Mouse (Mus musculus) cortical plate, adult 2 months (tissue): ENCODE results near the gene Rsg1. TPM values are rescaled to one million over a fixed set of nuclear protein-coding genes. Genes with fewer than 3 reads are reported as not detected.

Source experiments
- H3K27ac ChIP-seq: fragments of 200-500 bp; 2 replicates; pipeline ENCODE4 v1.5.1; 2012; ENCODE audit warnings: low read length, control low read depth, inconsistent platforms; ENCODE audit not compliant: insufficient read depth
- H3K4me1 ChIP-seq: fragments of 200-500 bp; 2 replicates; pipeline ENCODE4 v1.6.1; 2011; ENCODE audit warnings: low read length; ENCODE audit not compliant: control insufficient read depth, insufficient read depth
- H3K4me3 ChIP-seq: fragments of 200-500 bp; 2 replicates; pipeline ENCODE4 v1.5.1; 2011; ENCODE audit warnings: mild to moderate bottlenecking, low read length, control low read depth; ENCODE audit not compliant: insufficient read depth
- CTCF ChIP-seq: fragments of 200-500 bp; IDR thresholded peaks from 2 replicates; pipeline ENCODE4 v1.5.1; 2011; ENCODE audit warnings: mild to moderate bottlenecking, control low read depth, low read length; ENCODE audit not compliant: insufficient read depth; ENCODE audit errors: extremely low read depth
- POLR2A ChIP-seq: fragments of 200-500 bp; IDR thresholded peaks from 2 replicates; pipeline ENCODE4 v1.6.1; 2011; ENCODE audit warnings: mild to moderate bottlenecking, low read length, control low read depth; ENCODE audit not compliant: insufficient read depth; ENCODE audit errors: extremely low read depth
- polyA plus RNA-seq: library from polyadenylated mRNA; depleted of rRNA; stranded (reverse); fragments of >200 nt; gene quantifications from 2 replicates; pipeline ENCODE4 v1.2.3, GENCODE M21; 2012; rRNA removed

Rsg1 gene
- polyA plus RNA-seq: 3.0 and 3.3 TPM in 2 replicates

DNA sequence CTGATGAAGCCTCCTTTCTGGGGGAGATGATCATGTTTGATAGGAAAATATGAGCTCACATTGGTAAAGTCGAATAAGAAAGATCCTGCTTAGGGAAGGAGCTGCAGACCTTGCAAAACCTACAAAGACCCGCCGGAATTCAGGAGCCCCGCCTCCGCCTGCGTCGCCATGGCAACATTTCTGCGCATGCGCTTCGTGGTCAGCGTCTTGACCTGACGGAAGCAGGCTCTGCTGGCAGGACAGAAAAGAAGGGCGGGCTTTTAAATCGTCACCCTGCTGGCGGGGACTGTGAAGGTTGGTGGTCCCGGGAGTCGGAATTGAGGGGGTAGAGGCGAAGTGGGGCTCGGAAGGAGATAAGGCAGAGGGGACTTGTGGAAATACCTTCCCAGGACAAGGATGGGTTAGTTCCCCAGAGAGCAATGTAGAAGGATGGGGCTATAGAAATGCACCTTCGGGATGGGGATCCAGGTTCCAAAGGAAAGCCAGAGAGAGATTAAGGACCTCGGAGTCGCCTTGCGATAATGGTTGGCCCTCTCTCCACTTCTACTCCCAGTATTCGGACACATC lies at the start of gene Rsg1:
Rsg1 (plus strand) TSS at position 187 of the 567 bp plus-strand sequence.
- TF ChIP-seq POLR2A: peak; percentile 42; the same call in 1 of the 2 replicates
- TF ChIP-seq CTCF: no peak

DNA sequence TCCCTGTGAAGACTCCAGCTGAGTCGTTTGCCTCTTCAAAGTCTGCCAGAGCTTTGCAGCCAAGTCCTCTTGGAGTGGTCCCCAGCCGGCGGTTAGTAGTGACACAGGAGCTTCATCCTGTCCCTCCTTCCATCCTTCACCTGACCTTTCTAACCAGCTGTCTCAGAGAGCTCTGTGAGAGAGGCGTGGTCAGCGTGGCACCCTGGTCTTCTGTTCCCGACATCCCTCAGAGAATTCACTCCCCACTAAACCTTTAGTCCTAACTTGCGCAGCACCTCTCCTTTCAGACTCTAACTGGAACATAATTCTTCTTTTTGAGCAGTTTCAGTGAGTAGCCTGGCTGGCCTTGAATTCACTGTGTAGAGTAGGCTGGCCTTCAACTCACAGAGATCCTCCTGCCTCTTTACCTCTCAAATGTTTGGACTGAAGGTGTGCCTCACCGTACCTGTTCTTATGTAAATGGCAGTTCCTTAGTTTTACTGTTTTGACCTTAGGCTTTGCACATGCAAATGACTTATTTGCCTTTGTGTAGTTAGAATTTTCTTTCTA lies 47.9 kb upstream of the Rsg1 start:
- Histone ChIP-seq H3K27ac (no peak overlapping the region), H3K4me3 (no peak overlapping the region), H3K4me1 (no peaks in the 10 kb centered on the region)
- TF ChIP-seq POLR2A: no peak
- TF ChIP-seq CTCF: no peak

More for the DNA sequence above, at the start of gene Rsg1:
- Histone ChIP-seq H3K4me3 (peak within 1 kb of the TSS; percentile 37), H3K4me1 (peaks cover 4% of the 10 kb centered on the region; the same call in 1 of the 2 replicates), H3K27ac (no peak within 1 kb of the TSS)

DNA sequence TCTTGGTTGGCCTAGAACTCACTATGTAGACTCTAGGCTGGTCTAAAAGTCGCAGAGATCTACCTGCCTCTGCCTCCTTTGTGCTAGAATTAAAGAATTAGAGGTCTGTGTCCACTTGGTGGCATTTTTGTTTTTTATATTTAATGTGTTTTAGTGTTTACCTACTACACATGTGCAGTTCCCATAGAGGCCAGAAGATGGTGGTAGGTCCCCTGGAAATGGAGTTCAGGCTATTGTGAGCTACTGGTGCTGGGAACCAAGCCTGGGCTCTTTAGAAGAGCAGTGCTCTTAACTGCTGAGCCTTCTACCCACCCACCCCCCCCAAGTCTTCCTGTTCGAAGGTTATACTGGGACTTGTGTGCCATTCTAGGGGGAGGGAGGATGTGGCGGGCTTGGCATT lies 46.6 kb upstream of the Rsg1 start:
- H3K27ac ChIP-seq: no peak overlapping the region

DNA sequence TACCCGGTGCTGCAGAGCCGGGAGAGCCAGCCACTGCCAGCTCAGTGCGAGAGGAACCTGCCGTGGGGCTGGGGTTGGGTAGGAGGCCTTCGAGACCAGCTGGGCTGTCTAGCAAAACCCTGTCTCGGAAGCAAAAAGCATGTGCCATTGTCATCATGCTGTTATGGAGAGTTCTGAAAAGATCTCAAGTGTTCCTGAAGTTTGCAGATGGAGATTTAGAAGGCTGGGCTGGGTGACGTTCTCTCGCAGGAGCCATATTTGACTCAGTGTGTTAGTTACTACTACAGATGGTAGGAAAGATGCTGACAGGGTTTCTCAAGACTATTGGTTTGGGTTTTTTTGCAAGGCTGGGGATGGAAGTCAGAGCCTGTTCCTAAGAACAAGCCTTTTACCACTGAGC lies 41.6 kb upstream of the Rsg1 start:
- Histone ChIP-seq H3K4me3 (no peak overlapping the region), H3K4me1 (peaks cover 13% of the 10 kb centered on the region), H3K27ac (no peak overlapping the region)
- TF ChIP-seq POLR2A (no peak), CTCF (no peak)

More for the DNA sequence above, 46.6 kb upstream of the Rsg1 start:
- TF ChIP-seq CTCF: no peak
- no peak for TF ChIP-seq POLR2A
- H3K4me1 ChIP-seq: no peaks in the 10 kb centered on the region
- H3K4me3 ChIP-seq: no peak overlapping the region

DNA sequence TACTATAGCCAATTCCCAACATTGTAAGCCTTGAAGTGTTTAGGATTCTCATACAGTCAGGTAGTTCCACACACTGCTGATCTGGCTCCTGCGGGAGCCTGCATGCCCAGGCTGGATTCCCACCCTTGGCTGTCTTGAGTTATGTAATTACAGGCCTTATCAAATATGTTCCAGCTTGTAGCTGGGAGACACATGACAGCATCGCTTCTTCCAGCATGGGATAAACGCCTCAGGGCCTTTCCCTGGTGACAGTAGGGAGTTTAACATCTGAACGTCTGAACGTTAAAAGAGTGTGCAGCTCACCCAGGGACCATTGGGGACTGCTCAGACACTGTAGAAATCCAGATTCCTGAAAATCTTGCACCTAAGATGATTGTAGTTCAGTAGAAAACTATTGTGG lies 38.0 kb upstream of the Rsg1 start:
- Histone ChIP-seq H3K4me1 (peaks cover 18% of the 10 kb centered on the region), H3K27ac (no peak overlapping the region), H3K4me3 (no peak overlapping the region)
- TF ChIP-seq POLR2A (no peak), CTCF (no peak)

DNA sequence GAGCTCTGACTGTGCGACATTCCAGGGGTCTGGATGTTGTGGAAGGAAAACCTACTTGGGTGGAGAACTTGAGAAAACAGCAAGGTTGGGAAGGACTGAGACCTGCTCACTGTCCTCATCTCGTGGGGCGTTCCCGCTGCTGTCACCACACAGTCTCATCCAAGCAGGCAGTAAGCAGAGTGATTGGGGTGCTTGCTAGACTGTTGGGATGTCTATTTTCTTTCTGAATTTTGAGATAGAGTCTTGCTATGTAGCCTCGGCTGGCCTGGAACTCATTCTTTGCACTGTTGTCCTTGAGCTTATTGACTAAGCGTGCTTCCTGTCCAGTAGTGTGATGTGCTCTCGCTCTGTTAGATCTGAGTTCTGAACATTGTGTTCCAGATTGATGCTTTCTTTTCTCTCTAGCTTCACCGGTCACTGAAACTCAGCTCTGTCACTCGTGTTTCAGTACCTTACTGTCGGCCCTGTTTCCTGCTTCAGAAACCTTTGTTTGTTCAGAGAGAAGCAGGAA lies 37.4 kb upstream of the Rsg1 start:
- TF ChIP-seq POLR2A (no peak), CTCF (no peak)
- Histone ChIP-seq H3K4me1 (peaks cover 18% of the 10 kb centered on the region), H3K27ac (peak overlapping the region; percentile 27; the same call in 1 of the 2 replicates), H3K4me3 (no peak overlapping the region)

DNA sequence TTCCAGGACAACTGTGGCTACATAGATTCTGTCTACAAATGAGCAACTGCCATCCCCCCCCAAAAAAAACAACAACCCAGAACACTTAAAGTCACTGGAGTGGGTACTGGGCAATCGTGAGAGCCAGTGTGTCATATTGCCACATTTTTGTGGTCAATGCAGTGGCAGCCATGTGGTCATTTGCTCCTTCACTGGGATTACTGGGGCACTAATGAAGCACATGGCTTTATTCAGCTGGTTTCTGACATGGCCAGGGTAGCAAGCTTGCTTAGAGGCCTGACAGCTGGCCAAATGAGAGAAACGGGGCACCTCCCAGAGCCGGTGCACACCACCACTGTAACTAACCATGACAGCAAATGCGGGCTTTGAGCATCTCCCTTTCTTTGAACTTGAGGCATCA lies 35.3 kb upstream of the Rsg1 start:
- TF ChIP-seq CTCF (no peak), POLR2A (no peak)
- Histone ChIP-seq H3K4me3 (no peak overlapping the region), H3K4me1 (peaks cover 12% of the 10 kb centered on the region), H3K27ac (no peak overlapping the region)

DNA sequence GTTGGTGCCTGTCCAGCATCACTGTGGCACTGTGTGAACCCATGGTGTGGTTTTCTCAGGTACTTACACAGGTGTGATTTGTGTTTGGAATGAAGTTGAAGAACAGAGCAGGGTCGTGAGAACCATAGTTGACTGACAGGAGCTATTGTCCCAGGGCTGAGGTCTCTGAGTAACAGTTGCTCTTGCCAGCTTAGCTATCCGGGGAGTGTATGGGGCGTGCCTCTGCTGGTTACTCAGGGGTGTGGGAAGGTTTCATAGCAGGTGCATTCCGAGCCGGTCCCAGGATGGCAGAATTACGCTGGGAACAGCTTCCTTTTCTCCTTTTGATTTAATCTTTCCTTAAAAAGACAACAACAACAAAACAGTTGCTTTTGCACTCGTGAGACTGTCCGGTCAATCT lies 32.9 kb upstream of the Rsg1 start:
- TF ChIP-seq POLR2A (no peak), CTCF (no peak)
- no peak overlapping the region for H3K27ac ChIP-seq
- peaks cover 9% of the 10 kb centered on the region for H3K4me1 ChIP-seq
- no peak overlapping the region for H3K4me3 ChIP-seq

DNA sequence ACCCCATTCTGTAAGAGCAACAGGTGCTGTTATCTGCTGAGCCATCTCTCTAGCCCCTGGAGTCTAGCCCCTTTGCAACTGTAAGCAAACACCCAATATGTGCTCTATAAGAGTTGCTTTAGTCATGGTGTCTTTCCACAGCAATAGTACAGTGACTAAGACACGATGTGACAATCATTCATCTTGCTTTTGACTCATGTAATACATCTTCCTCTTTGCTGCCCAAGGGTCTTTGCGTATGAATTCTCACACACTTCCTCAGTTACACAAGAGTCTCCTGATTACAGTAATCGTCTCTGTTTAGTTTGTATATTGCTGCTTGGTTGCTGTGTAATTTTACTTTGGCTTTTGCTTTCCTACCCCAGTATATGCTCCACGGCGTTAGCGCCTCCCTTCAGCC lies 31.8 kb upstream of the Rsg1 start:
- H3K4me3 ChIP-seq: no peak overlapping the region
- no peak for TF ChIP-seq CTCF
- no peak for TF ChIP-seq POLR2A
- no peak overlapping the region for H3K27ac ChIP-seq
- H3K4me1 ChIP-seq: peaks cover 11% of the 10 kb centered on the region

DNA sequence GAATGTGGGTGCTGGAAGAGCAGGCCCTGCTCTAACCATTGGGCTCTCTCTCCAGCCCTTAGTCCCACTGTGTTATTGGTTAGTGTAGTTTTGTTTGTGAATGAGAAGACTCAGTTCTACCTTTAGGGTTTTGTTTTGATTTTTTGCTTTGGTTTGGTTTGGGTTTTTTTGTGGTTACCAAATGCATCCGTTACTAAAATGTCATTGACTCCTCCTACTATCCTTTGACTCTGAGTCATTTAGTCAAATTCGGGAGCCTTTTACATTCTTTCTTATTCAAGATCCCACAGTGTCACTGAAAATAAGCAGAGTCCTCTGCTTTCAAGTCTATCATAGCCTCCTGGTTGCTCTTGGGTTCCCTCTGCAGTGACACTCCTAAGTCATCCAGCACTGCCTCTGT lies 29.8 kb upstream of the Rsg1 start:
- Histone ChIP-seq H3K4me1 (peaks cover 8% of the 10 kb centered on the region; the same call in 1 of the 2 replicates), H3K4me3 (no peak overlapping the region), H3K27ac (no peak overlapping the region)
- TF ChIP-seq CTCF: no peak
- TF ChIP-seq POLR2A: no peak

DNA sequence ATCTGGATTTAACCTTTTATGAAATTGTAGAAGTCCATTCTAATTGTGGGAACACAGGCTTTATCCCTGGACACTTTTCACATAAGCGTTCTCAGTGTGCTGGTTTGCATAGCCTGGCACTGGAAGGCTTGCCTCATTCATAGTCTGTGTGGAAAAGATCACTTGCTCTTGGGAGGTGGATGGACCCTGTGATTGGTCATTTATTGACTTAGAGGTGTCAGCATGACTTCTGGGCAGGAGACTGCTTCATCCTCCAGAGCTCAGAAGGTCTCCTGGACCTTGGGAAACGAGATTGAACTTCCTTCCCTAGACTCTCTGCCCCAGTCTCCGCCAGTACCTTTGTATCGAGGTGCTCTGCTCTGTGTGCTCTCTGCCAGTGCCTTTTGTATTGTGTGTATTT lies 29.3 kb upstream of the Rsg1 start:
- H3K27ac ChIP-seq: no peak overlapping the region

More for the DNA sequence above, 29.3 kb upstream of the Rsg1 start:
- no peak overlapping the region for H3K4me3 ChIP-seq
- no peak for TF ChIP-seq POLR2A
- TF ChIP-seq CTCF: no peak
- H3K4me1 ChIP-seq: peaks cover 5% of the 10 kb centered on the region; the same call in 1 of the 2 replicates
